Mouse (Mus musculus) CH12F3 (cell line): ENCODE measurements around the gene Tcf3.

Experiments used
- in situ Hi-C: fragments of 300-500 bp; cut with MboI; formaldehyde crosslinking; loops from 2 replicates; pipeline ENCODE4 v1.14.3; 2020; ENCODE audit warnings: low sequenced_read_pairs

Tcf3 gene

DNA sequence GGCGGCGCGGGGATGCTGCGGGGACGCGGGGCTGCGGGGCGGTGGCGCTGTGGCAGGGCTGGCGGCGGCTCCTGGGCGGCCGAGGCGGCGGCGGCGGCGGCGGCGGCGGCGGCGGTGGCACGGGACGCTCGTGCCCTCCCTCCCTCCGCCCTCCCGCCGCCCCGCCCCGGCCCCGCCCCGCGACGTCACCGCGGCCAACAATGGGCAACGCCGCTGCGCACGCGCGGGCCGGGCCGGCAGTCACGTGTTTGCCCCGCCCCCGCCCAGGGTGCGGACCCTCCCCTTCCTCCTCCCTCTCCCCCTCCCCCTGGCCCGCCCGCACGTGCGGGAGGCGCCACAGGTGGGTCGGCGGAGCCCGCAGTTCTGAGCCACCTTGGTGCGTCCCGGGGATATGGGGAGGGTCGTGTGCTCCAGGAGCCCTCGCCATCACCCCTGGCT is 45.9 kb downstream of the Tcf3 start, which contains the start of gene Mex3d:
Gene Mex3d (minus strand): TSS at position 138 of the 438 bp plus-strand sequence.
- in situ Hi-C loops: no loop called here

DNA sequence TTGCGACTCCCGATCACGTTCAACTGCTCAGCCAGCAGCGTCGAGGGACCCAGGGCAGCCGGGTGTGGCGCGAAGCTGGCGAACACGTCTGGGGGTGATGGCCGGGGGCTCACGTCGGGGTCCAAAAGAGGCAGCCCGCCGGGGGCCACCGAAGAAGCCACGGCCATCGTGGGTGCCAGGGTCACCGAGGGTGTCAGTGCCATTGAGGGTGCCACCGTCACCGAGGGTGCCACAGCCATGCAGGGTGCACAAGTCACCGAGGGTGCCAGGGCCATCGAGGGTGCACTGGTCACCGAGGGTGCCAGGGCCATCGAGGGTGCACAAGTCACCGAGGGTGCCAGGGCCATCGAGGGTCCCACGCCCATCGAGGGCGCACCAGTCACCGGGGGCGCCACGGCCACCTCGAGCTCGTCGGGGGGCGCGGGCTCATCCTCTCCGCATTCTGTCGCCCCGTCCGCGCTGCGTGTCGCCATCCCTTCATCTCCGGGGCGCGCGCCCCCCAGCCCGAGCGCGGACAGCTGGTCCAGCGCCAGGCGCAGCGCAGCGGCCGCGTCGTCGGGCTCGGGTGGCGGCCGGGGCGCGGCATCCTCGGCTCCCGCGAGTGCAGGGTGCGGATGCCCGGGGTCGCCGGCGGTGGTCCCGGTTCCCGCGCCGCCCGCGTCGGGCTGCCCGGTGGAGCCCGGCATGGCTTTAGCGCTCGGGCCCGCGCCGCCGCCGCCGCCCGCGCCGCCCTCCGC is 46.5 kb downstream of the Tcf3 start:
- in situ Hi-C loops: no loop called here

DNA sequence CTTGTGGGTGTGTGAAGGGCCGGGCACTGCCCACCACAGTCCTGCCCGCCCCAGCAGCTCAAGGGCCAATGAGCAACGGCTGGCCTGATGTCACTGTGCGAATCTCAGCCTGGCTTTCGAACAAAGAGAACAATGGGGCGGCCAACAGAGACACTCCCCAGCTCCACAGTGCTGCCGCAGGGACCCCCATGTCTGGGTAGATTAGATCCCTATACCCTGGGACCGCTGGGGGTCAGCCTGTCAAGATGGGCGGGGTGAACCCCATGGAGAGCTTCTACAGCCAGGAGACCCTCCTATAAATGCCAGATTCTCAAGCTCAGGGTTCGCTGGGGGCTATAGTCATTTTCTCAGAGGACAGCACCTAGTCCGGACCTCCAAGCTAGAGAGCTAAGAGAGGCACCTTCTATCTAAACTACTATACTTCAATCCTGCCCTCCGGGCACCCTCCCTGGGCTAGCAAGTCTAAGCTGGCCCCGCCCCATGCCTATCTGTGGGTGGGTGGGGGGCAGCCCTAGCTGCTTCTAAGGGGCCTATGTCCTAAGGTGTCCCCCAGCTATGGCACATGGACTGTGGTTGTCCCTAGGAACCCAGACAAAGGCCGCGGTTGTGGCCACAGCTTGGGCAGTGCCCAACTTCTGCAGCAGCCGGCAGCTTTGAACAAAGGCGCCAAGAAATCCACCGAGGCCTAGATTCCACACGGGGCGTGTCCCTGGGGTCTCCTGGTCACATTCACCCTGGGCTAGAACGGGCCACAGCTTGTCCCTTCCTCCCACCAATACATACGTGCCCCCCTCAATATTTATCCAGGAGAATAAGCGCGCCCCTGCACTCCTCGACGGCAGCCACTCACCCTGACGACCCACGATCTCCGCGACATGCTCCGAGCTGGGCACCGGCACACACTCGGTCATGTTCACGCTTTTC is 47.4 kb downstream of the Tcf3 start:
- in situ Hi-C loops: no loop called here

GRCm38 (mm10) chr10:80385310-80385709 is 48.1 kb downstream of the Tcf3 start:
- in situ Hi-C loops: no loop called here

DNA sequence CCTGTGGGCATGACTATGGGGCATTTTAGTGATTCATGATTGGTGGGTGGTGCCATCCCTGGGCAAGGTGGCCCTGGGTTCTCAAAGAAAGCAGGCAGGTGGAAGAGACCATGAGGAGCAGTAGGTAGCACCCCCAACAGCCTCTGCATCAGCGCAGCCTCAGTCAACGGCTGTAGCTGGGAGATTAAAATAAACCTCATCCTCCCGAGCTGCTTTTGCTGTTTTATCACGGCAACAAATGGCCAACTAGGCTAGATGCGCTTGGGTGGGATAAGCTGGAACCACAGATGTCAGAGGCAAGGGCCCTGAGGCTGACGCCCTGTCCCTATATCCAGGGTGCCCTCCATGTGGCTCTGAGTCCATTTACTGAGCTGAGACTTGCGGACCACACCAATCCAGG is 48.7 kb downstream of the Tcf3 start:
- in situ Hi-C loops: no loop called here

- in situ Hi-C loops: no loop called here
Observed at GRCm38 (mm10) chr10:80384115-80384639, 49.3 kb downstream of the Tcf3 start.

DNA sequence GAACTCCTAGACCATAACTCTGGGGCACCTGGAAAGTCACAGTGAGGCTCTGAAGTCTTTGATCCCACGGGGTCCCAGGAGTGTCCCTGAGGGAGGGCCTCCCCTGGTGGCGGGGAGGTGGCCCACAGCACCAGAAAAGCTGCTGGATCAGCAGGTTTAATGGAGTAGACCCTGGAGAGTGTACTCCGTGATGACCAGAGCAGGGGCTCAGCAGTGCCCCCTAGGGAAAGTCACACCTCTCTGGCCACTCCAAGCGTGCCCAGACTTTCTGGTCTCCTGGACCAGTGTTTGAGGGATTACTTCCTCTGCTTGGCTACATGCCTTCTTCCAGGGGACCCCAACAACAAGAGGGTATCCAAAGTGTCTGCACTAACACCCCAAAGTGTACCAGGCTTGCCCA is 50.0 kb downstream of the Tcf3 start:
- in situ Hi-C loops: no loop called here

DNA sequence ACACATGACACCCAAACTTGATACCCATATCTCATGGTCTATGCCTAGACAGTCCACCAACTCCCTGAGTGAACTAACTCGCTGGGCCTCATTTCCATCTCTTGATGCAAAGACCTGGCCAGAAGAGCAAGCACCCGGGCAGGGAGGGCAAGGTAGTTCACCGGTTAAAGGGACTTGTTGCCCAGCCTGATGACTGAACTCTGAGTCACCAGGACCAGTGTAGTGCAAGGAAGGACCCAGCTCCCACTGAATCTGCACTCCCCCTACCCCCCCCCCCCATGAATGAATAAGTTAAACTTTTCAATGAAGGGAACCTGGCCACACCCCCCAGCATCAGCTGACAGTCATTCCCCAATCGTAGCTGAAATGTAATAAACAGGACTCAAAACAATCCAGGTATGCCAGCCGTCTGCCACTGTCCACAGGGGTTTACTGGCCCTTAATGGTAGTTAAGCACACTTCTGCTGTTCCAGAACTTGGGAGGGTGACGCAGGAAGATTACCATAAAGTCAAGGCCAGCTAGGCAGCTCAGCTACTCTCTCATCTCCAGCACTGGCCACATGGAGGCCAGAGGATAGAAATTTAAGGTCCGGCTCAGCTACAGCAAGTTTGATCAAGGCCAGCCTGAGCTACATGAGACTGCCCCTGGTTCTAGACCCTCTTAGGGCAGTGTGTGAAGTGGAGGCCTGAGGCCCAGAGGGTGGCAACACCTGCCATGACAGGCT is 50.6 kb downstream of the Tcf3 start:
- in situ Hi-C loops: no loop called here

DNA sequence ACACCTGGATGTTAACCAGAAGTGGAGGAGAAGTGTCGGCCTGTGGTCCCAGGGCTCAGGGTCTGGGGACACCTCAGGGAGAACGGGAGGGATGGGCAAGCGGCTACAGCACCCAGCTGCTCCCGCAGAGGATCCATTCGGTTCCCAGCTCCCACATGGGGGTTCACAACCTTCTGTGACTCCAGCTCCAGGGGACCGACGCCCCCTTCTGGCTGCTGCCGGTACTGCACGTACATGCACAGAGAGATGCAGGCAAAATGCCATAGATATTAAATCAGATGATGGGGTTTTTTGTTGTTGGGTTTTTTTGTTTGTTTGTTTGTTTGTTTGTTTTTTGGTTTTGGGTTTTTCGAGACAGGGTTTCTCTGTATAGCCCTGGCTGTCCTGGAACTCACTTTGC is 55.7 kb downstream of the Tcf3 start:
- in situ Hi-C loops: no loop called here

DNA sequence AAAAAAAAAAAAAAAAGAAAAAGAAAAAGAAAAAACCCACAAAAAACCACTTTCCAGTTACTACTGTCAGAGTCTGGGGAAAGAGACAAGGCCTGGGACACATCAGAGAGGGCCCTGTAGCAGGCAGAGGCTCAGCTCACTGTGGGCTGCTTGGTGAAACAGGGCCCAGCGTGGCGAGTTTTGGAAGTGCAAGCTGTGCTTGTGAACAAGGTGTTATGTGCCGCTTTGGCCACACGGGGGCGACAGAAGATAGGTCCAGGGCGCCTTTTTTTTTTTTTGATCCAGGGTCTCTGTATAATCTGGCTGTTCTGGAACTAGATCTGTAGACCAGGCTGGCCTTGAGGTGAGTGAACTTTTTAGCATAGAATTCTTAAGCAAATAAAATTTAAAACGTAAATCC is 57.3 kb downstream of the Tcf3 start:
- in situ Hi-C loops: no loop called here

- in situ Hi-C loops: no loop called here
Observed at GRCm38 (mm10) chr10:80374063-80374462, 59.4 kb downstream of the Tcf3 start.

- in situ Hi-C loops: no loop called here
Observed at GRCm38 (mm10) chr10:80372706-80373105, 60.7 kb downstream of the Tcf3 start.

GRCm38 (mm10) chr10:80371983-80372382 is 61.5 kb downstream of the Tcf3 start:
- in situ Hi-C loops: no loop called here

DNA sequence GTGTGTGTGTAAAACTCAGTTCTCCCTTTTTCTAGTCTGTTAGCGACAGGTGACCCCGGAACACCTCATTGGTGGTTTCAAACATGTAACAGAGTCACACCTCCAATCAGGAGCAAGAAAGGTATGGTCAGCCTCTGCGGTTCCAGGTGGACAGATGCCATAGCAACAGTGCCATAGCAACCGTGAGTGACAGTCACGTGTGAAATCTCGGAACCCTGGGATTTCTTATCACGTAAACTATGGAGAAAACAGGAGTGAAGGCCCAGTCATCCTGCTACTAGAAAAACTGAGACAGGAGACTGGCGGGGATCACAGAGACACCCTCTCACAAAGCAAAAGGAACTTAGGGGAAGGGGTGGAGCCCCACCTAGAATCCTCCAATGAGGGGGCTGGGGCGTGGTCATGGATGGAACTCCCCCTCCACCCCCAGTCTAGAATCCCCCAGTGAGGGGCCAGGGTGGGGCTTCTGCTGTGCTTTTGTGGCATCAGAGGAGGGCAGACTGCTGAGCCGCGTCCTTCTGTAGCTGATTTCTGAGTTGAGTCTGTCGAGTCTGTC is 62.0 kb downstream of the Tcf3 start:
- in situ Hi-C loops: no loop called here

- in situ Hi-C loops: no loop called here
Observed at GRCm38 (mm10) chr10:80369995-80370747, 63.3 kb downstream of the Tcf3 start.

- in situ Hi-C loops: no loop called here
Observed at GRCm38 (mm10) chr10:80368392-80368791, 65.1 kb downstream of the Tcf3 start.

DNA sequence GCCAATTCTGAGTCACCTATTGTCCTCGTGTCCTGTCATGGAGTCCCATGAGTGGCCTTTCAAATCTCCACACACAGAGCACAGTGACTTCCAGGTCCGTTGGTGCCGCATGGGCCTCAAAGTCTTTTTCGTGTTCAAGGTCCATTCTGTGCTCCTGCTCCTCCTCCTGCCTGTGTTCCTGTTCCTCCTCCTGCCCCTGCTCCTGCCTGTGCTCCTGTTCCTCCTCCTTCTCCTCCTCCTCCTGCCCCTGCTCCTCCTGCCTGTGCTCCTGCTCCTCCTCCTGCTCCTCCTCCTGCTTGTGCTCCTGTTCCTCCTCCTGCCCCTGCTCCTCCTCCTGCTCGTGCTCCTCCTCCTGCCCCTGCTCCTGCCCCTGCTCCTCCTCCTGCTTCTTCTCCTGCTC is 65.5 kb downstream of the Tcf3 start:
- in situ Hi-C loops: no loop called here

GRCm38 (mm10) chr10:80365736-80366135 is 67.7 kb downstream of the Tcf3 start:
- in situ Hi-C loops: no loop called here

DNA sequence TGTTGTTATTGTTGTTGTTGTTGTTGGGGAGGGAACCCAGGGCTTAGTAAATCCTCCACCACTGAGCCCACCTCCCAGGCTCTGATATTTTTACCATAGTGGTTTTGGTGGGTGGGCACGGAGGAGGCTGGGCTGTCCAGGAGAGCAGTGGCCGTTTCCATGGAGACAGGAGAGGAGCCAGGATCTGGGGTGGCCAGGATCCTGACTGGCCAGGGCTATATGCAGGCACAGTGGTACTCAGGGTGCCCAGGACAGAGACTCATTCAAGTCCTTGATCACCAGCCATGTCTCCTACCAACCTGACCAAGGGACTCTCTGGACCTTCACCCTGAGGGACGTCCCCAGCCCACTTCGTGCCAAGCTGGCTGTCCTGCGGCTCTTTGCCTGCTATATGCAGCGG is 69.7 kb downstream of the Tcf3 start:
- in situ Hi-C loops: no loop called here
